Mouse (Mus musculus) intestine, embryonic 16.5 days (tissue): ENCODE measurements around the gene Pdk2. TPM values are rescaled to one million over a fixed set of nuclear protein-coding genes. Genes with fewer than 3 reads are reported as not detected.
A peak's percentile ranks its signal among the peaks of the same experiment; 100 is the strongest.

Experiments used
- ATAC-seq: fragments of 200-750 bp; cut with Nextera tagmentation; 2 replicates; pipeline ENCODE4 v1.8.0; 2017; ENCODE audit warnings: moderate TSS enrichment, moderate library complexity
- H3K27ac ChIP-seq: fragments of 300-500 bp; sonication (generic); 2 replicates; pipeline ENCODE4 v1.5.1; 2014; ENCODE audit warnings: mild to moderate bottlenecking, low read length
- H3K27me3 ChIP-seq: fragments of 300-500 bp; sonication (generic); replicated peaks from 2 replicates; pipeline ENCODE4 v1.6.1; 2014; ENCODE audit warnings: low read length, control low read depth, mixed read lengths; ENCODE audit not compliant: control insufficient read depth, insufficient read depth
- H3K36me3 ChIP-seq: fragments of 300-500 bp; sonication (generic); 2 replicates; pipeline ENCODE4 v1.6.1; 2014; ENCODE audit warnings: low read length, control low read depth; ENCODE audit not compliant: control insufficient read depth, insufficient read depth
- H3K4me1 ChIP-seq: fragments of 300-500 bp; sonication (generic); 2 replicates; pipeline ENCODE4 v1.6.1; 2014; ENCODE audit warnings: low read length, control low read depth, mixed read lengths; ENCODE audit not compliant: control insufficient read depth, insufficient read depth
- H3K4me2 ChIP-seq: fragments of 300-500 bp; sonication (generic); 2 replicates; pipeline ENCODE4 v1.6.1; 2014; ENCODE audit warnings: low read depth, low read length, control low read depth
- H3K4me3 ChIP-seq: fragments of 300-500 bp; sonication (generic); 2 replicates; pipeline ENCODE4 v1.5.1; 2014; ENCODE audit warnings: mild to moderate bottlenecking, low read length
- H3K9ac ChIP-seq: fragments of 300-500 bp; sonication (generic); 2 replicates; pipeline ENCODE4 v1.6.1; 2014; ENCODE audit warnings: low read depth, low read length
- H3K9me3 ChIP-seq: fragments of 300-500 bp; sonication (generic); 2 replicates; pipeline ENCODE4 v1.6.1; 2016; ENCODE audit warnings: low read length, control low read depth; ENCODE audit not compliant: control insufficient read depth
- WGBS: fragments of 180-500 bp; shearing (Covaris S2); extraction: QIAGEN DNeasy Blood & Tissue Kit; methylation state at CpG from one replicate; pipeline ENCODE4 v1.1.7; 2014; 5-methylcytosine and 5-hydroxymethylcytosine counted together
- polyA plus RNA-seq: library from polyadenylated mRNA; unstranded; fragments of >200 nt; fragmentation: Nextera tagmentation; extraction: Ambion mirVana; gene quantifications from 2 replicates; pipeline ENCODE4 v1.2.1, GENCODE M21; 2015

The Pdk2 gene
- polyA plus RNA-seq, 1 experiment from 2014 or later: 42.2 TPM

DNA sequence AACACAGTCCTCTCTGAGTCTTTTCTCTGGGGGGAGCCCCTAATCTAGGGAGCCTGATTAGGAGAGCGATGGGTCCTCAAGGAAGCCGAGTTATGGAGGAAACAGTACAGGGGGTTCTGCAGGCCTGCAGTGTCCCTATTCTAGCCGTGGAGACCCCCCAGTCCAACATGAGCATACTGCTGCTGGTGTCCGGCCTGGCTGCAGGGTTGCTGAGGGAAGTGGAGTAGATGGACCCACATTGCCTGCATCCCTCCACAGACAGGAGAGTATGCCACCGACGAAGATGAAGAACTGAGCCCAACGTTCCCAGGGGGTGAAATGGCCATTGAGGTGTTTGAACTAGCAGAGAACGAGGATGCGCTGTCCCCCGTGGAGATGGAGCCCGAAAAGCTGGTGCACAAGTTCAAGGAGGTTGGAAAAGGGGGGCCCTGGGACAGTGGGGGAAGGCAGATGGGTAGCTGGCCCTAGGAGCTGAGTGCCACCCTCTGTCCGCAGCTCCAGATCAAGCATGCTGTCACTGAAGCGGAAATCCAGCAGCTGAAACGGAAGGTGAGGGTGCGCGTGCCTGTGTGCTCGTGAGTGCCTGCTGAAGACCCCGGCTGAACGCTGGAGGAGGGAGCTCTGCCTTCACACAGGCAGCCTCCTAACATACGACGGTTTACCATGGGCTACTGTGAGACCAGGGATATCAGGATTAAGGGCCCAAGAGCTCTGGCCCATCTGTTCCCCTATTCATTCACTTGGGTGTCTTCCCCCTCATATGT lies 39.4 kb downstream of the Pdk2 start:
- Histone ChIP-seq H3K36me3 (peaks cover 19% of the 10 kb centered on the region; the same call in 1 of the 2 replicates), H3K9me3 (no peaks in the 10 kb centered on the region), H3K4me1 (peaks cover 27% of the 10 kb centered on the region), H3K27me3 (no peaks in the 10 kb centered on the region), H3K4me3 (no peak overlapping the region), H3K27ac (no peak overlapping the region), H3K4me2 (no peak overlapping the region), H3K9ac (no peak overlapping the region)
- WGBS: 87% methylated on average over 21 of the region's 21 CpGs
- no peak for ATAC-seq

DNA sequence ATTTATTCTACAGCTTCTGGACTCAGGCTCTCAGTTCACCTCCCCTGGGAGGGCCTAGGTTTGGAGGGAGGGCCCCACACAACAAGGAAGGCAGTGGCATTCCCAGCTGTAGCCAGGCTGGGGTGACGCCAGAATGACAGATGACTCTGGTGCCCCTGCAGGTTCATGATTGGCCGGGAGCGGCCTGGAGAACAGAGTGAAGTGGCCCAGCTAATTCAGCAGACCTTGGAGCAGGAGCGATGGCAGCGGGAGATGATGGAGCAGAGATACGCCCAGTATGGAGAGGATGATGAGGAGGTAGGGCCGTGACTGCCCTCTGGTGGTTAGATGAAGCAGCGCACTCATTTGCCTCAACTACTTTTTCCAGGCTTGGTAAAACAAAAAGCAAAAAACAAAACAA lies 40.1 kb downstream of the Pdk2 start:
- peak; percentile 21 for ATAC-seq
- peaks cover 19% of the 10 kb centered on the region; the same call in 1 of the 2 replicates for H3K36me3 ChIP-seq
- H3K4me3 ChIP-seq: no peak overlapping the region
- H3K27ac ChIP-seq: peak overlapping the region; percentile 38
- 2% methylated on average over 8 of the region's 8 CpGs for WGBS
- H3K4me2 ChIP-seq: 0 out of 2 replicates have a peak overlapping the region, but pooled peaks have one; percentile 3
- H3K27me3 ChIP-seq: no peaks in the 10 kb centered on the region
- H3K9ac ChIP-seq: no peak overlapping the region
- H3K4me1 ChIP-seq: peaks cover 26% of the 10 kb centered on the region
- H3K9me3 ChIP-seq: no peaks in the 10 kb centered on the region

DNA sequence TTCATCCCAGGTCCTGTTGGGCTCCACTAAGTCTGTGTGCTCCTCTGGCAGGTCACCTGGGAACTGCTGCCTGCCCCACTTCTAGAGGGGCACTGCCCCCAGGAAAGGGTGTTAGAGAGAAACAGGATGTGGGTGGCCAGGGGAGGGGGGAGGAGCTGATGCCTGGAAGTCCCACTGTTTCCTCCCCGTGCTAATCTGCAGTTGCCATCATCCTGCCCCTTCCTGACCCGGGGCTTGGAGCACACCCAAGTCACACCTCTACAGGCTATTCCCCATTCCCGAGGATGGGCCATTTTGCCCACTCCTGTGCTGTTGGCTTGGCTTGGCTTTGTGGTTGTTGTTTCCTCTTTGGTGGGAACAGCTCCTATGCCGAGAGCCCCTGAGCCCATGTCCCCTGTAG lies 40.6 kb downstream of the Pdk2 start:
- Histone ChIP-seq H3K9me3 (no peaks in the 10 kb centered on the region), H3K36me3 (peaks cover 19% of the 10 kb centered on the region; the same call in 1 of the 2 replicates), H3K9ac (no peak overlapping the region), H3K4me3 (no peak overlapping the region), H3K4me1 (peaks cover 27% of the 10 kb centered on the region), H3K27ac (peak overlapping the region; percentile 38), H3K27me3 (no peaks in the 10 kb centered on the region), H3K4me2 (0 out of 2 replicates have a peak overlapping the region, but pooled peaks have one; percentile 3)
- peak; percentile 12; the same call in 1 of the 2 replicates for ATAC-seq
- 38% methylated on average over 4 of the region's 4 CpGs for WGBS

DNA sequence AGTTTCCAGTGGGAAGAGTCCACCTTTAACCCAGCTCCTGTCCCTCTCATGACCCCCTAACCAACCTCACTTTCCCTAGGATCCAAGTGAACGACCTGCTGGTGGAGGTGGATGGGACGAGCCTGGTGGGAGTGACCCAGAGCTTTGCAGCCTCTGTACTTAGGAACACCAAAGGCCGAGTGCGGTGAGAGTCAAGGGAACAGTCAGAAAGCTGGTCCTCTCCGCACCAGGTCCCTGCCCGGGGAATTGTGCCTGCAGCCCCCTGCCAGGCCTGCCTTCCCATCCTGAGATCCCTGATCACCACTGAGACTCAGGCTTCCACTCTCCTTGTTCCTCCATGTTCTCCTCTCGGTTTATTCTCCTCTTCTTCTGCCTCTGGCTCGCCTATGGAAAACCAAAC lies 41.0 kb downstream of the Pdk2 start:
- Histone ChIP-seq H3K36me3 (peaks cover 19% of the 10 kb centered on the region; the same call in 1 of the 2 replicates), H3K4me2 (no peak overlapping the region), H3K9me3 (no peaks in the 10 kb centered on the region), H3K27me3 (no peaks in the 10 kb centered on the region), H3K9ac (no peak overlapping the region), H3K4me3 (no peak overlapping the region), H3K4me1 (peaks cover 31% of the 10 kb centered on the region), H3K27ac (peak overlapping the region; percentile 27; the same call in 1 of the 2 replicates)
- 73% methylated on average over 8 of the region's 8 CpGs for WGBS
- ATAC-seq: no peak

DNA sequence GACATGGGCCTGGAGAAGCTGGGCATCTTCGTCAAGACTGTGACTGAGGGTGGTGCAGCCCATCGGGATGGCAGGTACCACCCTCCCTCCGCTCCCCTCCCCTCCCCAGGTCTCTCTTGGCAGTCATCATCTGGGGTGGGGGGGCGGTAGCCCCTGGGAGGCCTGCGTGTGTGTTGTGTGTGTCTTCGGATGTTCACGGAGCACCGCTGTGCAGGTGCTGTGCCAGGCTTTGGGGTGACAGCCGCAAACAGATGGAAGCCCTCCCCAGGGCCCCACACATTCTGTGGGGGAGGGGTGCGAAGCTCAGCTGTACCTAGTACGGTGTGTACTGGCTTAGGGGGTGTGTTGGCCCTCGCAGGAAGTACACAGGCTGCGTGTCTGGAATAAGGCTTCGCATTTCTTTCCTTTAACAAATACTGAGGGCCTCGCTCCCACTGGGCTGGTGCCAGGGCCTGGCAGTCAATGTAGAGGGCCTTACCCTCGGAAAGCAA lies 43.1 kb downstream of the Pdk2 start:
- H3K27me3 ChIP-seq: no peaks in the 10 kb centered on the region
- no peaks in the 10 kb centered on the region for H3K9me3 ChIP-seq
- H3K9ac ChIP-seq: peak overlapping the region; percentile 1; the same call in 1 of the 2 replicates
- WGBS: 75% methylated on average over 16 of the region's 16 CpGs
- no peak overlapping the region for H3K4me3 ChIP-seq
- H3K27ac ChIP-seq: peak overlapping the region; percentile 3; the same call in 1 of the 2 replicates
- ATAC-seq: peak; percentile 22
- peaks cover 13% of the 10 kb centered on the region; the same call in 1 of the 2 replicates for H3K36me3 ChIP-seq
- H3K4me1 ChIP-seq: peaks cover 52% of the 10 kb centered on the region
- no peak overlapping the region for H3K4me2 ChIP-seq

DNA sequence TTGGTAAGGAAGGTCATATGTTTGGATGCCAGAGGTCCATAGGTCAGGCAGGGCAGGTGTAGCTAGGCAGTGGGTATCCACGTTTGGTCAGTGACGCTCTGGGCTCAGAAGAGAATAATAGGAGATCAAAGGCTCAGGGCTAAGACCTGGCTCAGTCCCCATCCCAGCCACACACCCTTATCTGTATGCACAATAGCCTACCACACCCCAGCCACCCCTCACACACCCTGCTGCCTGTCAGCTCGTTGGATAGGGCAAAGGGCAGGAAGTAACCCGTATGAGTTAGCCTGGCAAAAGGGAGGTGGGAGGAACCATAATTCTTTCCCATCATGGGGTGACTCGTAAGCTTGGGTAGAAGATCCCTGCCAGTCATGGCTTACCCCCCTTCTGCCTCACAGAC lies 43.6 kb downstream of the Pdk2 start:
- H3K4me2 ChIP-seq: no peak overlapping the region
- H3K36me3 ChIP-seq: peaks cover 12% of the 10 kb centered on the region; the same call in 1 of the 2 replicates
- no peak overlapping the region for H3K4me3 ChIP-seq
- ATAC-seq: peak; percentile 81
- no peaks in the 10 kb centered on the region for H3K27me3 ChIP-seq
- H3K4me1 ChIP-seq: peaks cover 57% of the 10 kb centered on the region
- no peaks in the 10 kb centered on the region for H3K9me3 ChIP-seq
- H3K27ac ChIP-seq: no peak overlapping the region
- H3K9ac ChIP-seq: peak overlapping the region; percentile 1; the same call in 1 of the 2 replicates
- WGBS: 45% methylated on average over 5 of the region's 5 CpGs

DNA sequence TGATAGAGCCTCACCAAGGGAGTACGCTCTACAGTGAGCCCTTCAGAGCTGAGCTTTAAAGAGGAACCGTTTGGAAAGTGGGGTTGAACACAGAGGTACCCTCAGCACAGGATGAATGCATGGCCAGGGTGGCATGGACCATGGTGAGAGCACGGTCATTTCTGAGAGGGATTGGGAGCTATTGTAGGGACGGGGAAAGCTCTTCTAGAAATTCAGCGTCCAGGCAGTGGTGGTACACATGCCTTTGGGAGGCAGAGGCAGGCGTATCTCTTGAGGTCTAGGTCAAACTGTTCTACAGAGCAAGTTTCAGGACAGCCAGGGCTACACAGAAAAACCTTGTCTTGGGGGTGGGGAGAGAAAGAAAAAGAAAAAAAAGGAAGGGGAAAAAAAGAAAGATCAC lies 44.2 kb downstream of the Pdk2 start:
- 87% methylated on average over 6 of the region's 6 CpGs for WGBS
- Histone ChIP-seq H3K9me3 (no peaks in the 10 kb centered on the region), H3K4me1 (peaks cover 63% of the 10 kb centered on the region), H3K4me3 (no peak overlapping the region), H3K27me3 (no peaks in the 10 kb centered on the region), H3K9ac (no peak overlapping the region), H3K36me3 (peaks cover 7% of the 10 kb centered on the region; the same call in 1 of the 2 replicates), H3K4me2 (no peak overlapping the region), H3K27ac (no peak overlapping the region)
- ATAC-seq: no peak

DNA sequence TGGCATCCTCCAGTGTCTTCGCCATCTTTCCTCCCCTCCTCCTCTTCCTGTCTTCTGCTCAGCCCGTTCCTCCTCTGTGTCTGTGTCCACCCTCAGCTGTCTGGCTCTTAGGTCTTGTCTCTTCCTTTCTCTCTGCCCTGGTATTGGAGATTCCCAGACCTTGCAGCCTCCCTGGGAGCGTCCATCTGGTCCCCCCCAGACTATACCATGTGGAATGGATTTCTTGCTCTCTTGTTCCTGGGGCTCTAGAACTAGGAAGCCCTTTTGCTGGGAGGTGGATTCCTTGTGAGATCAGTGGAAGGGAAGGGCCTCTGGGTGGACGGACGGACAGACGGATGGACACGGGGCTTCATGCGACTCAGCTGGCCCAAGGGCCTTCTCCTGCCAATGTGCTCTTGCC lies 45.1 kb downstream of the Pdk2 start:
- H3K4me1 ChIP-seq: peaks cover 63% of the 10 kb centered on the region
- H3K27ac ChIP-seq: no peak overlapping the region
- H3K36me3 ChIP-seq: peaks cover 7% of the 10 kb centered on the region; the same call in 1 of the 2 replicates
- H3K4me2 ChIP-seq: no peak overlapping the region
- H3K4me3 ChIP-seq: no peak overlapping the region
- no peaks in the 10 kb centered on the region for H3K9me3 ChIP-seq
- ATAC-seq: no peak
- no peak overlapping the region for H3K9ac ChIP-seq
- no peaks in the 10 kb centered on the region for H3K27me3 ChIP-seq
- WGBS: 77% methylated on average over 8 of the region's 8 CpGs

DNA sequence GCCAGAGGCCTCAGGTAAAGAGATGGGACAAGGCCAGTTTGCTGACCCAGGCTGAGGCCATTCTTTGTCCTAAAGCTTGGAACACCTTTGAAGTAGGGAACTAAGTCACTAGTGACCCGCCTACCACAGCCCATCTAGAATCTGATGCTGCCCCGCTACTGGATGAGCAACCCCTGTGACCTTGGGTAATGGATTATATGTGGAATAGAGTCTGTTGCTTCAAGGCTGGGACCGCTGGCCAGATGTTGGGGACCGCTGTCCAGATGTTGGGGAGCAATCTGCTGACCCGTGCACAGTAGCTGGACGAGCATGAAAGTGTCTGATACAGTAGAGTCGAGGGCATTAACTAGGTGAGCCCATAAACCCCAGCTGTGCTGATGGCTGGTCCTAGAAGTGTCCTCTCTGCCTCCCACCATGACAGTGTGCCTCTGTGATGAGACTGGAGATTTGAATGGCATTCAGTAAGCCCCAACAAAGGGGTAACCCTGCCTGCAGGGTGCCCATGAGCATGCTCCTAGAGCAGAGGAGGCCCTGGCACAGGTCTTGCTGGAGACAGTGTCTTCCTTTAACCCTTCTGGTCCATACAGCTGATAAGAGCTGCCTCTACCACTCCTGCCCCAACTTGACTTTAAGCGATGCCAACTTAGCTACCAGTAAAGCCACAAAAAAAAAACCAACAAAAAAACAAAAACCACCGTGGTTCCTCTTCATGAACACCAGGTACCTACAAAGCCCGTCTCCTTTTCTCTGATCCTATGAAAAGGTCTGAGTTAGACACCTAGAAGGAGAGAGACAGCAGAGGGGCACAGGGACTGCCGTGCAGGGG lies 46.0 kb downstream of the Pdk2 start:
- Histone ChIP-seq H3K36me3 (peaks cover 5% of the 10 kb centered on the region; the same call in 1 of the 2 replicates), H3K9ac (peak overlapping the region; percentile 89), H3K9me3 (no peaks in the 10 kb centered on the region), H3K4me3 (peak overlapping the region; percentile 12; the same call in 1 of the 2 replicates), H3K4me1 (peaks cover 61% of the 10 kb centered on the region), H3K27me3 (no peaks in the 10 kb centered on the region), H3K4me2 (peak overlapping the region; percentile 97), H3K27ac (no peak overlapping the region)
- no peak for ATAC-seq
- WGBS: 81% methylated on average over 11 of the region's 11 CpGs
